Mouse (Mus musculus) frontal cortex, postnatal 25 days (tissue): Measurements from ENCODE around the gene Fars2.

Experiments
- DNase-seq, 2 experiments: peaks; one replicate each; pipeline ENCODE4 v3.0.0; 2022; ENCODE audit warnings: low spot score in 2 of 2

Gene Fars2

DNA sequence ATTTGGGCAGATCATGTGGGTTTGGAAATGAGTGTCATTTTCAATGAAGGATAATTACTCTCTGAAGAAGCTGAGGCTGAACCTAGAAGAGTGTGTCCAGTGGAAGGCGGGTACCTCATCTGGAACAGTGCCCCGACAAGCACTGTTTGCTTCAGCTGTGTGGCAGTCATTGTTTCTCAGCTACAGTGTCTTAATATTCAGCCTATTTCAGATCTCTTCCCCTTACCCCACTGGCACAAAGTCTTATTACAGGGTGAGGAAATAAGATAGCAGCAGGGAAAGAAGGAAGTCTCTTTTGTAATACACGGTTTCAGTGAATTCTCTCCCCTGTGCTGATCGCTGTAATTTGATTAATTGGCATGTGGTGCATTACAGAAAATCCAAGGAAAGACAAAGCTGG is 101.1 kb downstream of the Fars2 start:
- no peak for DNase-seq

DNA sequence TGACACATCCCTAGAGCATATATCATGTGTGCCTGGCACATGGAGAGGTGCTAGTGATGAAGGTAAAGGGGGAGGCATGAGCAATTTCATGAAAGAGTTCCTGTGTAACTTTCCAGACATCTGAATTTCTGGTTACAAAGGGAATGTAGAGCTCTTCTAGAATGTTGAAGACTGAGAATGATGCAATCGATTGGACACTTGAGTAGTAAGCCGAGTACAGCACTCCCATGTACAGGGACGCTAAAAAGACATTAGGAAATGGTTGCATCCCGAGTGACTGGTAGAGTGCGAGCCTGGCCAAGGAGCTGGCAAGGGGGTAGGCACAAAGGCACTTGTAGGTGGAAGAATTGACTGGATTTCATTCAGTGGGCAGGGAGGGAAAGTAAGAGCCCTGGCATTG is 102.3 kb downstream of the Fars2 start:
- no peak for DNase-seq

DNA sequence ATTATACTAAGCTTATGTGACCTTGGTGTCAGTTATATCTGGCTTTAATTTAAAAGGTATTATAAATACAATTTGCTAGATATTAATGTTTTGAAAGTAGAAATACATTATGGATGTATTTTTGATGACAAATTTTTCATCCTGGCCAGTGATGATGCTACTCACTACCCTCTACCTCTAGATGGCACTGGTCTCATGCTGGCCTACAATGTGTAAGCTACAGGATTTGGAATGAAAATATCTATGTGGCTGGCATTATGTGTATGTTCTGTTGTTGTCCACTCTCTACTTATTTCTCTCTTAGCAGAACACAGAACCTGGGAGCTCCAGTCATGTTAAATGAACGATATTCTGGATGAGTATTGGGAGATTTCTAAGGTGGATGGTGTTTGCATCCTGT is 104.7 kb downstream of the Fars2 start:
- no peak for DNase-seq

DNA sequence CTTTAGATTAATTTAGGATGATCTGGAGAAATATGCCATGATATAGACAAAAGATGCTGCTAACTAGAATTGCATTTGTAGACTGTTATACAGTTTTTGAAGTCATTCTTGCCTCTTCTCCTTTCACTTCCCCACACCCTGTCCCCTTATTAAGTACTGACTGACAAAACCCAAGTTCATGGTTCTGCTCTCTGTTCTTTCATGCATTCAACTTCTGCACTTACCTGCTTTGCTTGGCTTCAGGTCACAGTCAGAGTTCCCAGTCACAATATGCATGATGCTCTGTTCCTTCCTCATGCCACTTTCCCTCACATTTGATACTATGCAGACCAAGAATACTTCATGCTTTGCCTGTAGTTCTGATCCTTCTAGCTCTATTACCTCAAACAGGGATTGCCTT is 105.5 kb downstream of the Fars2 start:
- DNase-seq = no peak

- DNase-seq = no peak
Measured at GRCm38 (mm10) chr13:36224431-36224830, 107.2 kb downstream of the Fars2 start.

DNA sequence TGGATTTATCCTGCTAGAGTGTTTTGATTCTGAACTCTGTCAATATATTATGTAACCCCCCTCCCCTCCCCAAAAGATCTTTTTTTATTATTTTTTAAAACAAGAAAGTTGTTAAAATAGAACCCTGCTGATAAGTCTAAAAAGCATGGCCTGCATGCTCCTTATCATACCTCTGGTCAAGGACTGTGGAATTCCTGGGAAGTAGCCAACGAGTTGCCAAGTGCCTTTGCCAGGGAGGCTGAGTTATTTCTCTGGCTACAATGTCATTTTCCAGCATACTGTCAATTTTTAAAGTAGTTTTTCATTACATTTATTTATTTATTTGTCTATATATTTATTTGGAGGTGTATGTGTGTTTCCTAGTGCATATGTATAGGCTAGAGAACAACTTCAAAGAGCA is 125.0 kb downstream of the Fars2 start:
- no peak for DNase-seq

DNA sequence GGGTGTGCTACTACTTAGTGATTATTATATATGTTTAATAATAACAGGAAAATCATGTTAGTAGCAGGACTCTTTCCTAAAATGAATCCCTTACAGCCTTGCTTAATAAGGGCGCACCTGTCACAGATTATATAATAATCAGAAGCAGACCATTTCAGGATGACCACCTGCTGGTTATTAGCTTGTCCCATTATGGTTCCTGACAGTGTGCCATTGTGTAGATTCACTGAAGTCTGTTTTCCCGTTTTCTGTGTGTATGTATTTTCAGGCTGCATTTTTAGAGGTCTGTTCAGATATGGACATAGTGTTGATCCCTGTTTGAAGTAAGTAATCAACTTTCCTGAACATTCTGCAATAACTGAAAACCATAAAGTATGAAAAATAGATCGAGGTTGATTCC is 136.7 kb downstream of the Fars2 start:
- DNase-seq = no peak

DNA sequence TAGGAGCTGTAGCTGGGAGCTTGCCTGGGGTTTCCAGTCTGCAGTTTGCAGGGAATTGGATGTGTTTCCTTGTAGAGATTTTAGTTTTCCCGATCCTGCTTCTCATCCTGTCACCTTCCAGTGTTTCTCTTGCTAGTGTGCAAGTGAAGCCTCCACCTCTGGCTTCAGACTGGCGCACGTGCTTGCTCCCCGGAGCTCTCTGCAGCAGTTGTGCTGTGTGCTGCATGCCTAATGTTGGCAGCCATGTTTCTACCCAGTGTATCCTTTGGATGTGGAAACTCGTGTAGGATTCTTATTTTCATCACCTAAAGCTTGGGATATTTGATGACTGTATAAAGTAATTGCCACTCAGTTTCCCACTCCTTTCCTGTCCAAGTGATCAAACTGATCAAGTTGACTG is 140.0 kb downstream of the Fars2 start:
- no peak for DNase-seq

DNA sequence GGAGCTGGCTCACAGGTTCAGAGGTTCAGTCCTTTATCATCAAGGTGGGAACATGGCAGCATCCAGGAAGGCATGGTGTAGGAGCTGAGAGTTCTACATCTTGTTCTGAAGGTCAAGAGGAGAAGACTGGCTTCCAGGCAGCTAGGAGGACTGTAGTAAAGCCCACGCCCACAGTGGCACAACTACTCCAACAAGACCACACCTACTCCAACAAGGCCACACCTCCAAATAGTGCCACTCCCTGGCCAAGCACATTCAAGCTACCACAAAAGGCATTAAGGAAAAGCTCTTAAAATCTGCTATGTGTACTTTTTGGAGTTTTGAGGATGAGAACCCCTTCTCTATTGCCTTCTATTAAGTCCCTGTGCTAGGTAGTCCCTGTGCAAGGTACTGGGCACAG is 142.5 kb downstream of the Fars2 start:
- DNase-seq = no peak

GRCm38 (mm10) chr13:36261299-36261698 is 144.1 kb downstream of the Fars2 start:
- DNase-seq = no peak

GRCm38 (mm10) chr13:36263240-36264095 is 146.3 kb downstream of the Fars2 start:
- no peak for DNase-seq

DNA sequence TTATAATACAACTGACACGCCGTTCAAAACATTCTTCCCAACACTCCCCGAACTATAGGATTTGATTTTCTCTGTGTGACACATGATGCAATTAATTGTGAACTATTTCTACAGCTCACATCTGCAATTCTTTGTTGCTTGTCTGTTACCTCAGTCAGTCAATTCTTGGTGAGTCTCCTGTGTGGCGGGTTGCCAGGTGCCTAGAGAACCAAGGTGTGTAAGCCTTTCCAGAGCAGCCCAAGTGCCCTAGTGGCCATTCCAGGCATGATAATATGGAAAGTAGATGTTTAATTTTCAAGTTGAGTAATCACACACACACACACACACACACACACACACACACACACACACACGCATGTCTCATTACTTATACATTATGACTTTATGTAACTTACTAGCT is 147.2 kb downstream of the Fars2 start:
- DNase-seq = no peak

DNA sequence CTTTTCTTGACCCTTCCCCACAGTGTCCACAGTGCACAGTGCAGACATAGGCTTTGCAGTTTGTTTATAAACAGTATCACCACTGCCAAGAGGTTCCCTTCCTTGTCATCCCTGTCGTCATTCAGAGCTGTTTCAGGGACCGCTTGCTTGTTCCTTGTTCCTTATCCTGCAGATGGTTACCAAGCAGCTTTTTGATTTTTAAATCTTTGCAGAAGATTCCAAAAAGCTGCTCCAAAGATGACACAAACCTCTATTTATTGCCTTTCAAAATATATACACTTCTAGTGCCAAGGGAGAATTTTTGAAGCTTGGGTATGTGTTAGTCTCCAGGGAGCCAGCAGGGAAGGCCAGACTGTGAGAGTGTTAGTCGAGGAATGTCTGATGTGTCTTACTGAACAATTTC is 148.1 kb downstream of the Fars2 start:
- no peak for DNase-seq

GRCm38 (mm10) chr13:36267399-36267798 is 150.2 kb downstream of the Fars2 start:
- no peak for DNase-seq

DNA sequence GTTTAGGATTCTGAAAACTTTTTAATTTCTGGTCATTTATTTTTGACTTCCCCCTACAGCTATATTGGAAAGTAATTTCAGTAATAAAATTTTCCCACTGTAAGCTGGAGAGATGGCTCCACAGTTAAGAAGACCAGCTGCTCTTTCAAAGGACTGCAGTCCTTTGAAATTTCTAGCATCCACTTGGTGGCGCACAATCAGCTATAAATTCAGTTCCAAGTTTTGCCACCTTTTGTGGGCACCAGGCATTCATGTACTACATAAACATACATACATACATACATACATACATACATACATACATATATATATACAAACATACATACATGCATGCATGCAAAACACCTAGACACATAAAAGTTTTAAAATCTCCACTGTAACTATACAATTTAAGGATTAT is 153.7 kb downstream of the Fars2 start:
- no peak for DNase-seq

- DNase-seq = no peak
Measured at GRCm38 (mm10) chr13:36273497-36273896, 156.3 kb downstream of the Fars2 start.

- DNase-seq = no peak
Measured at GRCm38 (mm10) chr13:36276194-36276593, 159.0 kb downstream of the Fars2 start.

- peak; percentile 77 to 78 for DNase-seq
Measured at GRCm38 (mm10) chr13:36282018-36282417, 164.8 kb downstream of the Fars2 start.

GRCm38 (mm10) chr13:36282785-36283544 is 165.8 kb downstream of the Fars2 start:
- DNase-seq = no peak

- no peak for DNase-seq
Measured at GRCm38 (mm10) chr13:36283545-36284067, 166.4 kb downstream of the Fars2 start.

DNA sequence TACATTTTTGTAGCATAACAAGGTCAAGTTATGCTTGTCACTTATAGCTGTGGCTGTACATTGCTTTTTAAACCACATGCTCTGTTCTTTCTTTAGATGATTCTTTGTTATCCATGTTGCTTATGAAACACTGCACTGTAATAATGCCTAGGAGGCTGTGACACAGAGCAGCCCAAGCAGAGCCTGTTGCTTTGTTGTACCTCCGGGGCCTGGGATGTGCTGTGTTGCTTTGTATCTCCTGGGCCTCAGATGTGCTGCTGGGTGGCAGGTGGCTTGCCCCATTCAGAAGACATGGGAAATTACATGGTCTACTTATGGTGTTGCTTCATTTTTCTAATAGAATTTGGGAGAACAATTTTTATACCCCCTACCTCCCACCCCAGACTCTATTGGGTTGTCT is 166.9 kb downstream of the Fars2 start:
- no peak for DNase-seq

DNA sequence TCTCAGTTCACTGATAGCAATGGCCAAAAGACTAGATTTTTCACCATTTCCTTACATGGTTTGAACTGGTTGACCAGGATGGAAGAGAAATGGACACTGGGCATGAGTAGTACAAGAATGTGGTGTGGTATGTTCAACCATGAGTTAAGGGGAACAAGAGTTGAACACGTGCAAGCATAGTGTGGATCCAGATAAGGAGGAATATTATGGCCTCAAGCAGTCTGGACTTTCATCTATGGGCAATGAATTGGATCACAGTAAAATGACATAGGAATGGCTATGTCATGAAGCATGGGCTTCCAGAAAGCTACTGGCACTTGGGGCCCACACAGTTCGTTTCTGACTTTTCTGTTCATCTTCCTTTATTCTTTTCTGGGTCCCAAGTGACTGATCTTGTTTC is 168.0 kb downstream of the Fars2 start:
- no peak for DNase-seq

- DNase-seq = no peak
Measured at GRCm38 (mm10) chr13:36293511-36293910, 176.3 kb downstream of the Fars2 start.
